Mouse (Mus musculus): ENCODE measurements around the gene 4932411N23Rik. TPM values are rescaled to one million over a fixed set of nuclear protein-coding genes. Genes with fewer than 3 reads are reported as not detected.

Gene 4932411N23Rik
- not detected in 2 replicates for polyA plus RNA-seq (2012; rRNA removed)

DNA sequence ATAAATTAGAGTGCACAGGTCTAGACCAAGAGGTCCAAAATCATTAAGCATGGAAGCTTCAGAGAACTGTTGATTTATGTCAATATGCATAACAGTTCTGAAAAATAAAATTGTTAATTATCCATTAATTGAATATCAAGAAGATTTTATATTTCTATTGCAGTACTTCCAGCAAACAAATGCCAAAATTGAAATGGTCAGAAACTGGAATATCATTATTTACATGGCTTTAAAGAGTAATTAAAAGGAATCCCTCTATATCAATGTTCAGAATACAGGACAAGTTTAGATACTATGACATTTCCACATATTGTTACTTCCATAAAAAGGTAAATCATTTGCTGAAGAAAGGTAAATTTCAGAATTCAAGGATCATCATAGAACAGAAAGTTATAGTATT is at the start of gene 4932411N23Rik:
TSS of gene 4932411N23Rik (minus strand) at position 101 of the 400 bp plus-strand sequence.

Other genes with a start within 250 kb of the 4932411N23Rik start
- not detected in 2 replicates for gene Gm382, start 224.1 kb upstream of the 4932411N23Rik start, polyA plus RNA-seq (2012; rRNA removed)

Measured in central nervous system, embryonic 18 days (tissue).